Mouse (Mus musculus): Measurements from ENCODE around the gene Arl6ip1. TPM values are rescaled to one million over a fixed set of nuclear protein-coding genes. Genes with fewer than 3 reads are reported as not detected.

Arl6ip1 gene
- polyA plus RNA-seq, 1 experiment from 2014 or later = 423 TPM

DNA sequence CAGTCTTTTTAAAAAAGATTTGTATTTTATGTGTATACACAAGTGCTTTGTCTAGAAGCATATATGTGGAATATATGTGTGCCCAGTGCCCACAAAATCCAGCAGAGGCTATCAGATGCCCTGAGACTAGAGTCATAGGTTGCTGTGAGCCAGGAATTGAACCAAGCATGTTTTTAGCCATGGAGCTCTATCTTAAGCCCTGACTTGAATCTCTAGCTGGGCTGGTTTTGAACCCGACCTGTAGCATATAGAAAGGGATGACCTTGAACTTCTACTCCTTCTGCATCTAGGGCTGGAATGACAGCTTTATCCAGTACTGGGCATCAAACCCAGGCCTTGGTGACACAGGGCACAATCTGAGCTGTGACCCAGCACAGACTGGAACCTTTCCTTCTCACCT is 8.8 kb downstream of the Arl6ip1 start:
- Histone ChIP-seq H3K27ac (replicated peaks; ENCODE audit: low read depth, low read length) (no peak overlapping the region), H3K4me1 (ENCODE audit: control insufficient read depth, insufficient read depth, low read length) (no peaks in the 10 kb centered on the region), H3K4me2 (ENCODE audit: low read depth, severe bottlenecking) (no peak overlapping the region), H3K9me3 (ENCODE audit: control insufficient read depth, low read length) (no peaks in the 10 kb centered on the region), H3K36me3 (ENCODE audit: control insufficient read depth, insufficient read depth, low read length) (peaks cover 30% of the 10 kb centered on the region), H3K9ac (ENCODE audit: low read length) (no peak overlapping the region), H3K27me3 (ENCODE audit: control insufficient read depth, insufficient read depth, low read length) (no peaks in the 10 kb centered on the region), H3K4me3 (ENCODE audit: low read depth, low read length) (no peak overlapping the region)
- no peak for ATAC-seq (ENCODE audit: insufficient number of reproducible peaks, low FRiP score, low TSS enrichment, low read depth)
- no peak for DNase-seq (ENCODE audit: low spot score)
- 61% methylated on average over 1 of the region's 1 CpGs for WGBS

DNA sequence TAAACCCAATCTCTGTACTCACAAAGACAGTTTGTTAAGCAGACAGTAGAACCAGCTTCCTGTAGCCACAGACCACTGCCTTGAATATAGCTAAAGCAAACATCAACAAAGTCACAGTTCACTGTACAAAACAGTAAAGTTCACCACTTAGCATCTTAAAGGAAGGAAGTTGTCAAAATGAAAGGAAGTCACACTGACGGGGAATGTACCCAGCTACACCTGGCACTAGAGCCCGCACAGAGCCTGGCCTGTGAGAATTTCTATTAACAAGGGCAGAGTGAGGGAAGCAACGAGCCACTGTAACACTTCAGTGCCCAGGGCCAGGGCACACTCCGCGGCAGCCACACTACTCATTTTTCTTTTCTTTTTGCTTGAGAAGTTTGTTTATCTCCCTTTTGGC is 9.5 kb downstream of the Arl6ip1 start:
- WGBS = 92% methylated on average over 5 of the region's 5 CpGs
- no peaks in the 10 kb centered on the region for H3K4me1 ChIP-seq (ENCODE audit: control insufficient read depth, insufficient read depth, low read length)
- H3K27ac ChIP-seq (replicated peaks; ENCODE audit: low read depth, low read length) = no peak overlapping the region
- no peaks in the 10 kb centered on the region for H3K27me3 ChIP-seq (ENCODE audit: control insufficient read depth, insufficient read depth, low read length)
- no peak overlapping the region for H3K9ac ChIP-seq (ENCODE audit: low read length)
- no peak overlapping the region for H3K4me2 ChIP-seq (ENCODE audit: low read depth, severe bottlenecking)
- H3K36me3 ChIP-seq (ENCODE audit: control insufficient read depth, insufficient read depth, low read length) = peaks cover 30% of the 10 kb centered on the region
- DNase-seq (ENCODE audit: low spot score) (no peak), ATAC-seq (ENCODE audit: insufficient number of reproducible peaks, low FRiP score, low TSS enrichment, low read depth) (no peak)
- H3K9me3 ChIP-seq (ENCODE audit: control insufficient read depth, low read length) = no peaks in the 10 kb centered on the region
- no peak overlapping the region for H3K4me3 ChIP-seq (ENCODE audit: low read depth, low read length)

DNA sequence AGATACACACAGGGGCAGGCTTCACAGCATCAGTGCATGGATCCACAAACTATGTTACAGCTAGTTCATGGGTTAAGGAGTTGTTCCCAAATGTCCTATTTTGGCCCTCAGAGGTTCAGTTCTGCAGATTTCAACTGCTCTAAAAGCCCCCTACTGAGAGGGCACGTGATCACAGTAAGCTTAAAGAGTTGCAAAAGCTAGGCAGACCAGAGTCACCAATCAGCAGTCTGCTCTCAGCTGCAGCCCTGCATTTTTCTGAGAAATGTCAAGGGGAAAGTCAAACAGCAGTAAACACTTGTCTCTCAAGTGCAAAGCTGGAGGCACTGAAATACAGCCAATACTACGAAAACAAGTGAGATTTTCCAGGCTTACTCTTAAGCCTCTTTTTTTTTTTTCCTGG is 10.3 kb downstream of the Arl6ip1 start:
- H3K27ac ChIP-seq (replicated peaks; ENCODE audit: low read depth, low read length) = no peak overlapping the region
- H3K9me3 ChIP-seq (ENCODE audit: control insufficient read depth, low read length) = no peaks in the 10 kb centered on the region
- no peak overlapping the region for H3K9ac ChIP-seq (ENCODE audit: low read length)
- H3K4me2 ChIP-seq (ENCODE audit: low read depth, severe bottlenecking) = no peak overlapping the region
- no peak for ATAC-seq (ENCODE audit: insufficient number of reproducible peaks, low FRiP score, low TSS enrichment, low read depth)
- no peaks in the 10 kb centered on the region for H3K27me3 ChIP-seq (ENCODE audit: control insufficient read depth, insufficient read depth, low read length)
- WGBS = 71% methylated on average over 2 of the region's 2 CpGs
- H3K4me3 ChIP-seq (ENCODE audit: low read depth, low read length) = no peak overlapping the region
- H3K36me3 ChIP-seq (ENCODE audit: control insufficient read depth, insufficient read depth, low read length) = peaks cover 30% of the 10 kb centered on the region
- peaks cover 6% of the 10 kb centered on the region for H3K4me1 ChIP-seq (ENCODE audit: control insufficient read depth, insufficient read depth, low read length)
- DNase-seq (ENCODE audit: low spot score) = no peak

DNA sequence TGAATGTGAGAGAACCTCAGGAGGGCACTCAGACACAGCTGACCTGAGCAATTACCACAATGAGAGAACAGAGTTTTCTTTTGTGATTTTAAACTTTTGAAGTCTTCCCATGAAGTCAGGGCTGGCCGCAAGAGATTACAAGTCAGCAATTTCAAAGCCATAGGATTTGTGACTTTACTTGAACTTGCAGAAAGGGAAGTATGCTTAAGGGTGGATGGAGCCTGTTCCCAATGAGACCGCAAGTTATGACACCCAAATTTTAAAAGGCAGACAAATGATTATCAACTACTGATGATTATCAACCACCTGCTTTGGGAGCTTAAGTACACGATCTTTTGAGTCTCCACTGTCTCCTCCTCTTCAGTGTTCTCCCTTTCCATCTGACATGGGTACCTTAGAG is 11.0 kb downstream of the Arl6ip1 start:
- no peak for DNase-seq (ENCODE audit: low spot score)
- WGBS = 84% methylated on average over 3 of the region's 3 CpGs
- ATAC-seq (ENCODE audit: insufficient number of reproducible peaks, low FRiP score, low TSS enrichment, low read depth) = no peak
- Histone ChIP-seq H3K27me3 (ENCODE audit: control insufficient read depth, insufficient read depth, low read length) (no peaks in the 10 kb centered on the region), H3K4me1 (ENCODE audit: control insufficient read depth, insufficient read depth, low read length) (peaks cover 9% of the 10 kb centered on the region), H3K9me3 (ENCODE audit: control insufficient read depth, low read length) (no peaks in the 10 kb centered on the region), H3K4me2 (ENCODE audit: low read depth, severe bottlenecking) (no peak overlapping the region), H3K4me3 (ENCODE audit: low read depth, low read length) (no peak overlapping the region), H3K9ac (ENCODE audit: low read length) (no peak overlapping the region), H3K27ac (replicated peaks; ENCODE audit: low read depth, low read length) (no peak overlapping the region), H3K36me3 (ENCODE audit: control insufficient read depth, insufficient read depth, low read length) (peaks cover 31% of the 10 kb centered on the region)

DNA sequence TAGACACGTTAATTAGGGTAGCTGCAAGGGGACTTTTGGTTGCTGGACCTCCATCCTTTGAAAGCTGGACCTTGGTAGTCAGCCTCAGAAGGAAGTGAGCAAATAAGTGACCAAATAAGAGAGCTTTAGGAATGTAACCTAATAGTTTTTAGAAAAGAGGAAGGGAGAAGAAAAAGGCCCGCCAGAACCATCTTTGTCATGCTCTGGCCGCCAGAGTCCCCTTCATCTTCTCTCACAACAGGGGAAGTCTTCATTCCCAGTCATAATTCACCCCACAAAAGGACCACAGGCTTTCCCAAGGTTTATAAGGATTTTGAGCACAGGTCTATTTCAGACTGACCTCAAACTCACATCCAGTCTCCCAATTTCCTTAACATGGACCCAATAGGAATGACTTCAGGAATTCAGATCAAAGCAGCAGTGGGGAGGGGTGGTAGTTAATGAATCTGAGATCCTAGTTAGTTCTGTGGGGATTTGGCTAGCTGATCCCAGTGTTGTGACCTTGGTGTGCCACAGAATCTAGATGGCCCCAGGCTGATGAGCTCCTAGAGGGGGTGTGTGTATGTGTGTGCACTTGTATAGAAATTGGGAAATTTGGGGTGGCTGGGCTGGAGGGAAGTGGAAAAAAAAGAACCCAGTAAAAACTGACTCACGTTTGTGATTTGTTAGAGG is 11.8 kb downstream of the Arl6ip1 start:
- WGBS = 42% methylated on average over 4 of the region's 4 CpGs
- no peak overlapping the region for H3K9ac ChIP-seq (ENCODE audit: low read length)
- H3K27me3 ChIP-seq (ENCODE audit: control insufficient read depth, insufficient read depth, low read length) = no peaks in the 10 kb centered on the region
- peak overlapping the region; percentile 47; the same call in 1 of the 2 replicates for H3K27ac ChIP-seq (replicated peaks; ENCODE audit: low read depth, low read length)
- no peaks in the 10 kb centered on the region for H3K9me3 ChIP-seq (ENCODE audit: control insufficient read depth, low read length)
- H3K36me3 ChIP-seq (ENCODE audit: control insufficient read depth, insufficient read depth, low read length) = peaks cover 32% of the 10 kb centered on the region
- no peak for DNase-seq (ENCODE audit: low spot score)
- H3K4me1 ChIP-seq (ENCODE audit: control insufficient read depth, insufficient read depth, low read length) = peaks cover 9% of the 10 kb centered on the region
- no peak for ATAC-seq (ENCODE audit: insufficient number of reproducible peaks, low FRiP score, low TSS enrichment, low read depth)
- no peak overlapping the region for H3K4me2 ChIP-seq (ENCODE audit: low read depth, severe bottlenecking)
- no peak overlapping the region for H3K4me3 ChIP-seq (ENCODE audit: low read depth, low read length)

DNA sequence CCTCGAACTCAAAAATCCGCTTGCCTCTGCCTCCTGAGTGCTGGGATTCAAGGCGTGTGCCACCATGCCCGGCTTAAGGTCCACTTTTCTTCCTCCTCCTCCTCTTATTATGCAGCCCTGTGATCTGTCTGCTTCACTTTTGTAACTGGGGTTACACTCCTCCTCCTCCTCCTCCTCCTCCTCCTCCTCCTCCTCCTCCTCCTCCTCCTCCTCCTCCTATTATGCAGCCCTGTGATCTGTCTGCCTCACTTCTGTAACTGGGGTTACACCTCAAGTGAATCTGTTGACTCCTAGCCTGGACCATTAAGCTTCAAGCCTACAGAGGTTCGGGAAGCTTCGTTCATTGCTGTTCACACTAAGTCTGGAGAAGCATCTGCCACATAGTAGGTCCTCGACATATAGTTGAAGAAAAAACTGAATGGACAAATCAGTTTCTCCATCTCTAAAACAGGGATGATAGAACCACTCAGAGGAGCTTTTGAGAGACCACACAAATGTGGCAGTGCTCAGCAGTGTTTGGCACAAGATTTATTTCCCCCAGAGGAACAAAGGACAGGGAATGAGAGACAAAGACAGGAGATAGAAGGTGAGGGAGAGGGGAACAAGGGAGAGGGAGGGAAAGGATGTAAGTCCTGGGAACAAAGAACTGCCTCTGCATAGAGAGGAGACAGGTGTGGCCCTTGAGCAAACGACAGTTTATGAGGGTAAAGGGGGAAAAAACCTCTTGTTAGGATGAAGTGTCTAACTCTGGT is 12.5 kb downstream of the Arl6ip1 start:
- peak overlapping the region; percentile 47 for H3K27ac ChIP-seq (replicated peaks; ENCODE audit: low read depth, low read length)
- H3K4me2 ChIP-seq (ENCODE audit: low read depth, severe bottlenecking) = peak overlapping the region; percentile 52; the same call in 1 of the 2 replicates
- no peak overlapping the region; the same call in 1 of the 2 replicates for H3K4me3 ChIP-seq (ENCODE audit: low read depth, low read length)
- peaks cover 9% of the 10 kb centered on the region for H3K4me1 ChIP-seq (ENCODE audit: control insufficient read depth, insufficient read depth, low read length)
- ATAC-seq (ENCODE audit: insufficient number of reproducible peaks, low FRiP score, low TSS enrichment, low read depth) = no peak
- DNase-seq (ENCODE audit: low spot score) = no peak
- H3K27me3 ChIP-seq (ENCODE audit: control insufficient read depth, insufficient read depth, low read length) = no peaks in the 10 kb centered on the region
- H3K9ac ChIP-seq (ENCODE audit: low read length) = no peak overlapping the region
- no peaks in the 10 kb centered on the region for H3K9me3 ChIP-seq (ENCODE audit: control insufficient read depth, low read length)
- 20% methylated on average over 8 of the region's 8 CpGs for WGBS
- peaks cover 30% of the 10 kb centered on the region for H3K36me3 ChIP-seq (ENCODE audit: control insufficient read depth, insufficient read depth, low read length)

DNA sequence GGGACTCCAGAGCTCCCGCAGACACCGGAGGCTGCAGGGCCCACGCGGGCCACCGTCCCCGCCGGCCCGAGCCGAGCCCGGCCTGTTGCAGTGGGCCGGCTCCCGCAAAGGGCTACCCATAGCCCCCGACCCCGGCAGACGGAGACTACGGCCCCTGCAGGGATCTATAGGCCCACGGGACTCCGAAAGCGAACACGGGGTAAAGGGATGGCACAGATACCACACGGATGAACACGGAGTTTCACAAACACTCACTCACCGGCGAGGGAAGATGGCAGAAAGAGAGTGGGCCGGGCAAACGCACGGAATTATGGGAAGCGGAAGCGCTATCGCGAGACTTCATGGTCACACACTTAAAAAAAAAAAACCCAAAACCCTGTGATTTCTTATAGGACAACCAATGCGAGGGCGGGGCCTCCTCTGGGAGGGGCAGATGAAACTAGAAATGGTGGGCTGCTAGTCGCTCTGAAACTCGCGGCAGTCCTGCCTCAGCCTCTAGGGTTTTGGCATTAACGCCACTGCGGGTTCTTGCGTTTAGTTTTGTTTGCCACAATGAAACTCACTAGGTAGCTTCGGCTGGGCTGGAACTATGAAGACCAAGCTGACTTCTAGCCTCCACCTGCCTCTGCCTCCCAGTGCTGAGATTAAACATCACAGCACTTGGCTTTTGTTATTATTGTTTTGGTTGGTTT is 13.4 kb downstream of the Arl6ip1 start, which contains the start of gene Rps15a:
Rps15a (minus strand) TSS at position 312 of the 692 bp plus-strand sequence.
- DNase-seq (ENCODE audit: low spot score) (peak; percentile 96), ATAC-seq (ENCODE audit: insufficient number of reproducible peaks, low FRiP score, low TSS enrichment, low read depth) (peak; percentile 85)
- peaks cover 33% of the 10 kb centered on the region for H3K36me3 ChIP-seq (ENCODE audit: control insufficient read depth, insufficient read depth, low read length)

DNA sequence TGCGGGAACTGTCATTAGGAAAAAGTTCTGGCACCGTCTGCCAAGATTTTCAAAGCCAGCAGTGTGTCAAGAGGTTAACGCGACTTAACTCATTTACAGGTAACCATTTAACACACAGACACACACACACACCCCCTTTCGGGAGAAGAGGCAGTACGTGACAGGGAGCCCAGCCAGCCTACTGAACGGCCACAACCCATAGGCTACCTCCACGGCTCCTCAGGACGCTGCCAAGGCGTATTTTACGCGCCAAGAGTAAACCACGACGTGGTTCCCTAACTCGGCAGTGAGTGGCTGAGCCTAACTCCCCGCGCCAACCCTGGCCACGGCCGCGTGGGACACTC is 14.0 kb downstream of the Arl6ip1 start:
- peaks cover 9% of the 10 kb centered on the region for H3K4me1 ChIP-seq (ENCODE audit: control insufficient read depth, insufficient read depth, low read length)
- H3K27ac ChIP-seq (replicated peaks; ENCODE audit: low read depth, low read length) = peak overlapping the region; percentile 90
- no peaks in the 10 kb centered on the region for H3K9me3 ChIP-seq (ENCODE audit: control insufficient read depth, low read length)
- peaks cover 32% of the 10 kb centered on the region for H3K36me3 ChIP-seq (ENCODE audit: control insufficient read depth, insufficient read depth, low read length)
- peak overlapping the region; percentile 78 for H3K4me3 ChIP-seq (ENCODE audit: low read depth, low read length)
- ATAC-seq (ENCODE audit: insufficient number of reproducible peaks, low FRiP score, low TSS enrichment, low read depth) (peak; percentile 46; the same call in 1 of the 2 replicates), DNase-seq (ENCODE audit: low spot score) (no peak)
- peak overlapping the region; percentile 91 for H3K4me2 ChIP-seq (ENCODE audit: low read depth, severe bottlenecking)
- under 1% methylated on average over 20 of the region's 20 CpGs for WGBS
- no peaks in the 10 kb centered on the region for H3K27me3 ChIP-seq (ENCODE audit: control insufficient read depth, insufficient read depth, low read length)
- peak overlapping the region; percentile 88 for H3K9ac ChIP-seq (ENCODE audit: low read length)

More for the DNA sequence above, 13.4 kb downstream of the Arl6ip1 start, which contains the start of gene Rps15a:
- H3K4me1 ChIP-seq (ENCODE audit: control insufficient read depth, insufficient read depth, low read length) = peaks cover 9% of the 10 kb centered on the region
- peak within 1 kb of the TSS; percentile 91 for H3K4me2 ChIP-seq (ENCODE audit: low read depth, severe bottlenecking)
- H3K4me3 ChIP-seq (ENCODE audit: low read depth, low read length) = peak within 1 kb of the TSS; percentile 78
- peak within 1 kb of the TSS; percentile 90 for H3K27ac ChIP-seq (replicated peaks; ENCODE audit: low read depth, low read length)
- H3K27me3 ChIP-seq (ENCODE audit: control insufficient read depth, insufficient read depth, low read length) = no peaks in the 10 kb centered on the region
- H3K9me3 ChIP-seq (ENCODE audit: control insufficient read depth, low read length) = no peaks in the 10 kb centered on the region
- WGBS = under 1% methylated on average over 40 of the region's 40 CpGs
- peak within 1 kb of the TSS; percentile 88 for H3K9ac ChIP-seq (ENCODE audit: low read length)

Data from limb, embryonic 11.5 days (tissue).